Mouse (Mus musculus) spleen, adult 2 months (tissue): ENCODE results near the gene Gpha2.

Source experiments
- CTCF ChIP-seq: fragments of 200-500 bp; IDR thresholded peaks from 2 replicates; pipeline ENCODE4 v1.5.1; 2011; ENCODE audit warnings: mild to moderate bottlenecking, inconsistent platforms; ENCODE audit not compliant: insufficient read depth, insufficient read length, insufficient replicate concordance; ENCODE audit errors: extremely low read depth
- POLR2A ChIP-seq: fragments of 200-500 bp; IDR thresholded peaks from 2 replicates; pipeline ENCODE4 v1.6.1; 2011; ENCODE audit warnings: low read depth, low read length, inconsistent platforms

DNA sequence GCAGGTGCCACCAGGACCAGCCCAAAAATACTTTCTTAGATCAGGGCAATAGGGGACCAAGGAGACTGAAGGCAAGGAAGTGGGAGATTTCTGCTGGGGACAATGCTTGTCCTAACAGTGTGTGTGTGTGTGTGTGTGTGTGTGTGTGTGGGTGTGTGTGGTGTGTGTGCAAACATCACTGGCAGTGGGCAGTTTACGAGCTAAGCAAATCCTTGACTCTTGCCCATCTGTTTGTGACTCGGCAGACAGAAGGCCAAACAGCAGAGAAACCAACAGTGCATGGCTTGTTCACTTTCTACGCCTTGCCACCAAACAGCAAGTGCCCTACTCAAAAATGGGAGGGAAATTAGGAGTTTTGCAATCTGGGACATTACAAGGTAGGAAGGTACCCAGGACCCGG lies 47.4 kb downstream of the Gpha2 start:
- TF ChIP-seq CTCF: no peak
- no peak for TF ChIP-seq POLR2A
